Mouse (Mus musculus) brown adipose tissue, adult 24 weeks (tissue): Measurements from ENCODE around the gene Scnn1a. TPM values are rescaled to one million over a fixed set of nuclear protein-coding genes. Genes with fewer than 3 reads are reported as not detected.

ENCODE experiments used
- H3K27ac ChIP-seq: fragments of 200-500 bp; replicated peaks from 2 replicates; pipeline ENCODE4 v1.5.1; 2012; ENCODE audit warnings: low read depth, mild to moderate bottlenecking, low read length
- H3K4me1 ChIP-seq: fragments of 200-500 bp; 2 replicates; pipeline ENCODE4 v1.6.1; 2012; ENCODE audit warnings: low read length, mixed read lengths; ENCODE audit not compliant: control insufficient read depth, insufficient read depth, insufficient read length
- H3K4me3 ChIP-seq: fragments of 200-500 bp; 2 replicates; pipeline ENCODE4 v1.5.1; 2012; ENCODE audit warnings: low read depth, mild to moderate bottlenecking, low read length, moderate library complexity; ENCODE audit not compliant: insufficient read depth
- polyA plus RNA-seq: library from polyadenylated mRNA; stranded (reverse); fragments of >200 nt; gene quantifications from 2 replicates; pipeline ENCODE4 v1.2.4, GENCODE M21; 2012; ENCODE audit not compliant: missing spikeins, insufficient read depth, insufficient read length

Gene Scnn1a
- polyA plus RNA-seq, 1 experiment, result 1.1 TPM

DNA sequence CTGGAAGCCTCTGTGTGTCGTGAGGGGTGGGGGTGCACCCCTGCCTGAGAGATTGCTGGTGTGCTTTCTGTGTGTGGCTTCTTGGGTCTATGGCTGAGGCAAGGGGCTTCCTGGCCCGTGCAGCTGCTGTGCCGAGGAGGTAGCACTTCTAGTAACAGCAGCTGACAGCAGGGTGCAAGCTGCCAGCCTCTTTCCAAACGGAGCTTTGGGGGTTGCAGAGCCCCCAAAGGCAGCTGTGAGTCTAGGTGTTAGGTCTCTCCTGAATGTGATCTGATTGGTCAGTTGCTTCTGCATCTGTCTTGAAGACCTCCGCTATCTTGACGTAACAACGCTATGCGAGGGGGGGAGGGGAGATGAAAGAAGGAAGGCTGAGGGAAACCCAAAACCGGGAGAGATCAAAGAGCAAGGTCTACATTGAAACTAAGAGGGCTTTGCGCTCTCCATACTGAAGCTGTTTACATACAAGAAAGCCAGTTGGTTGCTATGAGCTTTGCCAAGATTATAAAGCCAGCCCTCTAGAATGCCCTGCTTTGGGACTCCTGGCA is 34.8 kb downstream of the Scnn1a start:
- Histone ChIP-seq H3K4me3 (peak overlapping the region; percentile 49), H3K4me1 (peaks cover 45% of the 10 kb centered on the region), H3K27ac (peak overlapping the region; percentile 95)

DNA sequence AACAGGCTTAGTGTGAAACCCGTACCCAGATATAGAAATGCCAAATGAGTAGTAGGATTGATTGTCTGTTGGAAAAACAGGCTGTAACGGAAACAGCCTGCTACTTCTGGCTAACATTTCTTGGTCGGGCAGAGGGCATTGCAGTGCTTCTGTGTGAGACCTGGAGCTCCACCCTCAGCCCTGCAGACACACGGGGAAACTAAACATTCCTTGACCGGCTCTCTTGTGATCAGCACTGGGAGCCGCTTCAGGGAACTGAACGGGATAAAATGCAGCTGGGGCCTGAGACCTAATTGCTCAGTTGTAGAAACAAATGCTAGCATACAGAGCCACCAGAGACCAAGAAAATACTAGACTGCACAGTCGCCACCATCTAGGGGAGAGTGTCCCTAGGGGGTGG is 35.8 kb downstream of the Scnn1a start:
- 0 out of 2 replicates have a peak overlapping the region, but pooled peaks have one; percentile 7 for H3K4me3 ChIP-seq
- H3K27ac ChIP-seq, result peak overlapping the region; percentile 95
- peaks cover 45% of the 10 kb centered on the region for H3K4me1 ChIP-seq

DNA sequence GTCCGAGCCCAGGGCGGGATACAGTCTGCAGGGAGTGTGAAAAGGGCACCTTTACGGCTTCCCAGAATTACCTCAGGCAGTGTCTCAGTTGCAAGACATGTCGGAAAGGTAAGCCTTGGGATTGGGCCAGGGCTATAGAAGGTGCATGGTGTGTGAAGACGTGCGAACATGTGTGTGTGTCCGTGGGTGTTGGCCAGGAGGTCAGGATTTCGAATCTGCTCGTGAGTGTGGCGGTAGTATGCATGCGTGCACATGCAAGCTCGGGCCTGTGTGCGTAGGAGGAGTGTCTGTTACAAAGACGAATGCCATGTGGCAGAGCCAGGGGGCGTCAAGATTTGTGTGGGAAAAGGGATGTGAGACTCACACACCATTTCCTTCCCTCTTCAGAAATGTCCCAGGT is 36.9 kb downstream of the Scnn1a start:
- Histone ChIP-seq H3K4me1 (peaks cover 36% of the 10 kb centered on the region), H3K4me3 (no peak overlapping the region), H3K27ac (no peak overlapping the region)

DNA sequence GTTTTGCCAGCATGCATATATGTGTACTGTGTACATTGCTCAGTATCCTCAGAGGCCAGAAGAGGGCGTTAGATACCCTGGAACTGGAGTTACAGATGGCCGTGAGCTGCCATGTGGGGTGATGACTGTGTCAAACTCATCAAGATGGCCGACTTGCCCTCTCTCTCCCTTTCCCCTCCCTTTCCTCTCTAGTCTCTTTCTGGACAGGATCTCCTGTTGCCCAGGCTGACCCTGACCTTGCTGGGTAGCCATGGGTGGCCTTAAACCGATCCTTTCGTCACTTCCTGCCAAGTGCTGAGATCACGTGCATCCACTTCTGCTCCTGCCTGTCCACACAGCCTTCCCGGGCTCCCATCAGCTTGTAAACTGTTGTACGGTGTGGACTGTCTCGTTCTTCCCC is 39.5 kb downstream of the Scnn1a start:
- H3K4me1 ChIP-seq, result peaks cover 18% of the 10 kb centered on the region
- H3K4me3 ChIP-seq, result no peak overlapping the region
- no peak overlapping the region for H3K27ac ChIP-seq

DNA sequence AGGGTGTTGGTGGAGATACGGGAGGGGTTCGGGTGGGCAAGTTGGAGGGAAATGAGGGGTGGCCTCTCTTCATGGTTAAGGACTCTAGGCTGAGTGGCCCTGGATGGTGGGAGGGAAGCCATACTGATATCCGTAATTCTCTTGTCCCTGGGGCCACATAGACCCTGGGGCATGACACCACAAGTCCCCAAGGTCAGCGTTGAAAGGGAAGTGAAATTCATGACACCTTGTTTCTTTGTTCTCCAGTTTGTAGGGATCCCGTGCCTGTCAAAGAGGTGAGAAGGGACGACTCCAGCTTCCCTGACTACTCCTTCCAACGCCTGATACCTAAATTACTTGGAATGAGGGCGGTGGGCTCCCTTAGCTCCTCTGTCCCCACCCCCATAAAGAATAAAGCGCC is 40.4 kb downstream of the Scnn1a start:
- no peak overlapping the region for H3K27ac ChIP-seq
- peaks cover 9% of the 10 kb centered on the region for H3K4me1 ChIP-seq

DNA sequence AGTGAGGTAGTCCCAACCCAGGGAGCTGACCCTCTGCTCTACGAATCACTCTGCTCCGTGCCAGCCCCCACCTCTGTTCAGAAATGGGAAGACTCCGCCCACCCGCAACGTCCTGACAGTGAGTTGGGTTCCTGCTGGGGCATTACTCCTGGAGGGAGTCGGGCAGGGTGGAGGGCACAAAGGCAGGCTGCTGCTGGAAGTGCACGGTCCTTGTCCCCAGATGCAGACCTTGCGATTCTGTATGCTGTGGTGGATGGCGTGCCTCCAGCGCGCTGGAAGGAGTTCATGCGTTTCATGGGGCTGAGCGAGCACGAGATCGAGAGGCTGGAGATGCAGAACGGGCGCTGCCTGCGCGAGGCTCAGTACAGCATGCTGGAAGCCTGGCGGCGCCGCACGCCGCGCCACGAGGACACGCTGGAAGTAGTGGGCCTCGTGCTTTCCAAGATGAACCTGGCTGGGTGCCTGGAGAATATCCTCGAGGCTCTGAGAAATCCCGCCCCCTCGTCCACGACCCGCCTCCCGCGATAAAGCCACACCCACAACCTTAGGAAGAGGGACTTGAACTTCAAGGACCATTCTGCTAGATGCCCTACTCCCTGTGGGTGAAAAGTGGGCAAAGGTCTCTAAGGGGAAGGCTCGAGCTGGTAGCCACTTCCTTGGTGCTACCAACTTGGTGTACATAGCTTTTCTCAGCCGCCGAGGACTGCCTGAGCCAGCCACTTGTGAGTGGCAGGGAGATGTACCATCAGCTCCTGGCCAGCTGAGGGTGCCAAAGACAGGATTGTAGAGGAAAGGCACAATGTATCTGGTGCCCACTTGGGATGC is 41.2 kb downstream of the Scnn1a start:
- H3K27ac ChIP-seq, result no peak overlapping the region
- H3K4me1 ChIP-seq, result peaks cover 4% of the 10 kb centered on the region; the same call in 1 of the 2 replicates
- no peak overlapping the region for H3K4me3 ChIP-seq

More for the DNA sequence above, 40.4 kb downstream of the Scnn1a start:
- H3K4me3 ChIP-seq, result no peak overlapping the region

DNA sequence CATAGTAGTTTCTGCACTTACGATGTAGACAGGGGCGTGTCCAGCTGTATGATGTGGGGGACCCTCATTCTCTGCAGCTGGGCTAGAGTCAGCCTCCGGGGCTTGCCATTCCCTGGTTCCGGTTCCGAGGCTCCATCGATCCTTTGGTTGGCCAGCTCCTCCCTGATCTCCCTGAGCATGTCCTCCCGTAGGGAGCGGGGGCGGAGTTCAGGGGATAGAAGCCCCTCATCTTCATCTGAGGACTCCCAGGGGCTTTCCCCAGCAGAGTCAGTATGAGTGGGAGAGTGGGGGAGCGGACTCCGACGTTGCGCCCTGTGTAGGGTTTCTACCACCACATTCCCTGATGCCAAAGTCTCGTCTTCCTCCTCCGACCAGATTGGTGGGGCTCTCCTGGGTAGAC is 42.6 kb downstream of the Scnn1a start:
- H3K4me1 ChIP-seq, result peaks cover 4% of the 10 kb centered on the region; the same call in 1 of the 2 replicates
- H3K27ac ChIP-seq, result no peak overlapping the region
- H3K4me3 ChIP-seq, result no peak overlapping the region

DNA sequence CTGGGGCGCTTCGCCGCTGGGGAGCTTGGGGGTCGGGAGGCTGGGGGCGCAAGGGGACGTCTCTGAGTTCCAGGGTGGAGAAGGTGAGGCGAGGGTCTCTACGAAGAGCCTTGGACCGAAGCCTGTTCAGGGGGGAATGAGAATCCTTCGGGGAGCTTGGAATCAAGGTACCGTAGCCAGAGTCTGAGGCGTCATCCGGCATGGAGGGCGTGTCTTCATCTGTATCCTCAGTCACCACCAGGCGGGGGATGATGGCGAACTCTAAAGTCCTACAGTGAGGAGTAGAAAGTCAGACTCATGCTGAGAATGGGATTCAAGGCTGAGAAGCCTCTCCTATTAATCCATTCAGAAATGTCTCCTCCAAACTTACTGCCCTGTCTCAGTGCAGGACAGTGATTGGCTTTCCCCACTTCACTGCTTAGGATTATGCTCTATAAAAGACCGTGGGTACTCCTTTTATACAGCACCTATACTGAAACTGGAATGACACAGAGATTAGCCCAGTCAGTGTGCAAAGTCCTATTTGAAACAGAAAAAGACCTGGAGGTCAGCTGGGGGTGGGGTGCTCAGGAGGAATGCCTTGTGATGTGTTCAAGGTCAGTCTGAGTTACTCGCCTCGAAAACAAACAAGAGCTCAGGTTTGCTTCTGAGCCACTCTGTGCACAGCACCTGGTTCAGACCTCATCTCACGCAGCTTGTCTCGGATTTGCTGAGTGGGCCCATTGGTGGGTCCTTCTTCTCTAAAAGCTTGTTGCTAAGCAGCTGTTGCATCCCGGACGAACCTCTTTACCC is 43.2 kb downstream of the Scnn1a start:
- no peak overlapping the region for H3K4me3 ChIP-seq
- peaks cover 4% of the 10 kb centered on the region; the same call in 1 of the 2 replicates for H3K4me1 ChIP-seq
- H3K27ac ChIP-seq, result no peak overlapping the region

DNA sequence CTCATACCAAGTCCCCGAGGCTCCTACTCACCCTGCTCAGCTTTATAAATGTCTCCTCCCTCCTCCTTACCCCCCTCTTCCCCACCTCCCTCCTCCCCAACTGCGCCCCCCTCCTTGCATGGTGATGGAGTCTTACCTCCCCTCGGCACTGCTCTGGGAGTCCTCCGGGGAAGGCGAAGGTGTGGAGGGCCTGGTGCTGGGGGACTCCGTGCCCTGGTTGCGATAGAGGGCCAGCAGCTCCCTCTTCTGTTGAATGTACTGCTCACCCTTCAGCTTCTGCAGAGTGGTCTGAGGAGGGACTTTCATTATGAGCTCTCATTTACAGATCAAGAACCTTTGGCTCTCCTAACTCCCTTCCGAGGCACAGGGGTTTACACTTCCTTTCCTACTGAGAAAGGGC is 44.0 kb downstream of the Scnn1a start:
- H3K4me1 ChIP-seq, result peaks cover 4% of the 10 kb centered on the region; the same call in 1 of the 2 replicates
- H3K27ac ChIP-seq, result no peak overlapping the region
- H3K4me3 ChIP-seq, result no peak overlapping the region

DNA sequence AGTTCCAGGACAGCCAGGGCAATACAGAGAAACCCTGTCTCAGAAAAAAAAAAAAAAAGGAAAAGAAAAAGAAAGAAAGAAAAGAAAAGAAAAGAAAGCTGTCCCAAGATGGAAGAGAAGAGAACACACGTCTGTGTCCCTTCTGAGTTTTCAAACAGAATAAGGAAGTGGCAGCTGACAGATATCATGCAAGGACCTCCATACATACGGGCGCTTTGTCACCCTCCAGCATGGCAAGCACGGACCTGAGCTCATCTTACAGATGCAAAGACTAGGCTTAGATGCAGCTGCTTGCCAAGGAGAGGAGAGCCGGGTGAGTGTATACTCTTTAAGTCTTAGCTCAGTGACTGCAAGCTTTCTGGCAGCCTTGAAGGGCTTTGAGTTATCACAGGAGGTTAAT is 45.1 kb downstream of the Scnn1a start:
- Histone ChIP-seq H3K4me1 (peaks cover 4% of the 10 kb centered on the region; the same call in 1 of the 2 replicates), H3K27ac (no peak overlapping the region), H3K4me3 (no peak overlapping the region)

DNA sequence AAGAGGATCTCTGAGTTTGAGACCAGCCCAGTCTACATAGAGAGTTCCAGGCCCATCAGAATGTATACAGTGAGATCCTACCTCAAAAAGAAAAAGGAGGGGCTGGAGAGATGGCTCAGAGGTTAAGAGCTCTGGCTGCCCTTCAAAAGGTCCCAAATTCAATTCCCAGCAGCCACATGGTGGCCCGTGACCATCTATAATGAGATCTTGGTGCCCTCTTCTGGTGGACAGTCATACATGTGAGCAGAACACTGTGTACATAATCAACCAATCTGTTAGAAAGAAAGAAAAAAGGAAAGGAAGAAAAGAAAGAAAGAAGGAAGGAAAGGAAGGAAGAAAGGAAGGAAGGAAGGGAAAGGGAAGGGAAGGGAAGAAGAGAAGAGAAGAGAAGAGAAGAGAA is 45.7 kb downstream of the Scnn1a start:
- H3K4me3 ChIP-seq, result no peak overlapping the region
- no peak overlapping the region for H3K27ac ChIP-seq
- peaks cover 4% of the 10 kb centered on the region; the same call in 1 of the 2 replicates for H3K4me1 ChIP-seq

DNA sequence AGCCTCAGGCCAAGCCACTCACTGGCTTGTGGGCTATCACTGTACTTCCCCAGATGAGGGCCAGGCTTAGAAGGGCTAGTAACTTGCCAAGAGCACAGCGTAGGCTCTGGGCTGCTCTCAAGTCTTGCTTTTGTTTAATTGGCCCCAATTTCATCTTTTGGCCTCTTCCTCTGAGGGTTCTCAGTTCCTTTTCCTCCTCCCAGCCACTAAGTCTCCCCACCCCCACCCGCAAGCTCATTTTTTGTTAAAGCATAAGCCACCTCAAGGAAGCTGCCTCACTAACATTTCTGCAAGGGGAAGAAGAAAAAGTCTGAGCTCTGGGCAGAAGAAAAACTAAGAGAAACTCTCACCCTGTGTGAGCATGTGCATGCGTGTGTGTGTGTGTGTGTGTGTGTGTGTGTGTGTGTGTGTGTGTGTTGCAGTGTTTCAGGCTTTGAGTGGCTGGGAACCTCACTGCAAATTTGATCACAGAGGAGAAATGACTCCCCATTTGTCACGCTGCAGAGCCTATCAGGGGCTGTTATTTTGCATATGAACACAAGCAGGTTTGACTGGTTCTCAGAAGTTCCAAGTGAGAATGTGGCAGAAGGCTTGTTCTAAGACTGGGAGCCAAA is 47.4 kb downstream of the Scnn1a start:
- no peak overlapping the region for H3K27ac ChIP-seq
- no peak overlapping the region for H3K4me3 ChIP-seq

DNA sequence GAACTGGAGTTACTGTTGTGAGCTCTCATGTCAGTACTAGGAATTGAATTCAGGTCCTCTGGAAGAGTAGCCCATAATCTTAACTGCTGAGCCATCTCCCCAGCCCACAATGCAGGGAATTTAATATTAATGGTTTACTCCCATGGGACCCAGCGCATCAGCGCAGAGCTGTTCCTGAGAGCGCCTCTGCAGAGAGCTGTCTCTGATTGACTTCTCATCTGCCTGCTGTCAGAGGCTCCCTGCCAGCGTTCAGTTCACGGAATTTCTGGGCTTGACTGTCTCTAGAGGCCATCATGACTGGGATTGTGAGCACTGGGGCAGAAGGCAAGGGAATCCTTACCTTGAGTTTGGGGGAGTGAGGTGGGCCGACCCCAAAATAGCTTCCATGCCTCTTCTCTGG is 56.6 kb downstream of the Scnn1a start:
- H3K4me3 ChIP-seq, result no peak overlapping the region
- H3K27ac ChIP-seq, result peak overlapping the region; percentile 27; the same call in 1 of the 2 replicates
- peaks cover 15% of the 10 kb centered on the region for H3K4me1 ChIP-seq

More for the DNA sequence above, 47.4 kb downstream of the Scnn1a start:
- H3K4me1 ChIP-seq, result peaks cover 3% of the 10 kb centered on the region; the same call in 1 of the 2 replicates

DNA sequence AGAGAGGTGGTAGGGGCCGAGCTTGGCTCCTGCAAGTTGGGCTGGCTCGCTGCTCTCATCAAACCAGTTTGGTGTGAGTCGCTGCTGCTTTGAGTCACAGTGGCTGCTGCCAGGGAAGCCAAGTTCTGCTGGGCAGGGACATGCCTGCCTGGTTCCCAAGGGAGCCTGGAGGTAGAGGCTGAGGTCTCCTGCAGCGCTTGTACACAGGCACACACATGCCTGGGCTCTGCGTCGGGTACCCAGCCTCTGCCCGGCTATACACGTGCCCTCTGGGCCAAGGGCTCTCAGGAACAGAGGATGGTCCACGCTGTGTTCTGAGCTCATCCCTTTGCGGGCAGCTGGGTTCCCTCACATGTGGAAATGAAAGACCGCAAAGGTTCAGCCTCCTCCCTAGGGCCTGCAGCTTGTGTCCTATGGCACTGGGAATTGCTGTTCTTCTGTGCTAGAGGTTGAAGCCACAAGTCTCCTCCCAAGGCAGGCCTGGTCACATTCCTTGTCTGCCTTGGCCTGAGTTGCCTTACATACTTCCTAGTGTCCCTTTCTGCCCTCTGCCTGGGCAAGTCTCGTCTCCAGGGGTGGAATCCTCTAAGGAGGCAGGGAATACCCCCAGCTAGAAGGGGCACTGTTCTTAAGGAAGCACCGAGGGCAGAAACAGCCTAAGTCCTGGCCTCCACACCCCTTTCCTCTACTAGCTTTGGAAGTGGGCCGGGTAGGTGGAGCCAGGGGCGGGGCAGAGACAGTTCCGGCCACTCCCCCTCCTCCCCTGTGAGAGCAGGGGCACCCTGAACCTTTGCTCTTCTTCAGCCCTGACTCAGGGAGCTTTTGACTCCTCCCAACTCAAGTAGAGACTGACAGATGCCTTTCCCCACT is 57.4 kb downstream of the Scnn1a start:
- Histone ChIP-seq H3K27ac (peak overlapping the region; percentile 81), H3K4me3 (0 out of 2 replicates have a peak overlapping the region, but pooled peaks have one; percentile 8), H3K4me1 (peaks cover 15% of the 10 kb centered on the region)
